Mouse (Mus musculus) lung, embryonic 14.5 days (tissue): ENCODE data around the gene Cldn1. TPM values are rescaled to one million over a fixed set of nuclear protein-coding genes. Genes with fewer than 3 reads are reported as not detected.

Experiments used
- ATAC-seq: fragments of 200-750 bp; cut with Nextera tagmentation; 2 replicates; pipeline ENCODE4 v1.8.0; 2017; ENCODE audit warnings: mild to moderate bottlenecking, moderate TSS enrichment, moderate library complexity; ENCODE audit not compliant: insufficient read depth
- DNase-seq: peaks from one replicate; pipeline ENCODE4 v3.0.0-alpha.2; 2015
- H3K27ac ChIP-seq: fragments of 300-500 bp; sonication (generic); 2 replicates; pipeline ENCODE4 v1.5.1; 2014; ENCODE audit warnings: low read depth, mild to moderate bottlenecking, moderate library complexity
- H3K27me3 ChIP-seq: fragments of 300-500 bp; sonication (generic); 2 replicates; pipeline ENCODE4 v1.6.1; 2014; ENCODE audit warnings: low read length, control low read depth; ENCODE audit not compliant: insufficient read depth
- H3K36me3 ChIP-seq: fragments of 300-500 bp; sonication (generic); 2 replicates; pipeline ENCODE4 v1.6.1; 2014; ENCODE audit warnings: control low read depth; ENCODE audit not compliant: insufficient read depth
- H3K4me1 ChIP-seq: fragments of 300-500 bp; sonication (generic); 2 replicates; pipeline ENCODE4 v1.6.1; 2014; ENCODE audit warnings: antibody characterized with exemption, control low read depth; ENCODE audit not compliant: insufficient read depth
- H3K4me2 ChIP-seq: fragments of 300-500 bp; sonication (generic); 2 replicates; pipeline ENCODE4 v1.6.1; 2014; ENCODE audit warnings: mild to moderate bottlenecking
- H3K4me3 ChIP-seq: fragments of 300-500 bp; sonication (generic); 2 replicates; pipeline ENCODE4 v1.5.1; 2014; ENCODE audit warnings: low read depth, low read length
- H3K9ac ChIP-seq: fragments of 300-500 bp; sonication (generic); 2 replicates; pipeline ENCODE4 v1.6.1; 2014
- H3K9me3 ChIP-seq: fragments of 300-500 bp; sonication (generic); 2 replicates; pipeline ENCODE4 v1.6.1; 2016; ENCODE audit warnings: low read depth, low read length, control low read depth
- CTCF ChIP-seq: IDR thresholded peaks from 2 replicates; pipeline ENCODE4 v1.5.1; 2016; ENCODE audit warnings: antibody characterized with exemption, low read depth
- WGBS: fragments of 180-500 bp; shearing (Covaris S2); extraction: QIAGEN DNeasy Blood & Tissue Kit; methylation state at CpG from one replicate; pipeline ENCODE4 v1.1.7; 2014; 5-methylcytosine and 5-hydroxymethylcytosine counted together
- polyA plus RNA-seq: library from polyadenylated mRNA; unstranded; fragments of >200 nt; fragmentation: Nextera tagmentation; extraction: Ambion mirVana; gene quantifications from 2 replicates; pipeline ENCODE4 v1.2.1, GENCODE M21; 2014

Gene Cldn1
- polyA plus RNA-seq, 1 experiment from 2014 or later = 10.6 TPM

DNA sequence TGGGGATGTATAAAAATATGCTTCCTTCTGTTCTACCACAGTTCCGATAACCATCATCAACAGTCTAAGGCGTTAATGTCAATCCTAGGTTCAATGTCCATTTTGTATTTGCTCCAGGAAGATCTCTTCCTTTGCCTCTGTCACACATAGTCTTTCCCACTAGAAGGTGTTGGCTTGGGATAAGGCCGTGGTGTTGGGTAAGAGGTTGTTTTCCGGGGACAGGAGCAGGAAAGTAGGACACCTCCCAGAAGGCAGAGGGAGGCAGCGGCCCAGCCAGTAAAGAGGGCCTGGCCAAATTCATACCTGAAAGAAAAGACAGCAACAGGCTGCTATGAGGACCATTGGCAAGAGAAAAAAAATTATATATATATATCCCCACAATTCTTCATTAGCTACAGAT, 12.7 kb downstream of the Cldn1 start:
- Histone ChIP-seq H3K4me2 (no peak overlapping the region), H3K36me3 (no peaks in the 10 kb centered on the region), H3K9me3 (0 out of 2 replicates have a peak, but pooled peaks cover 3% of the 10 kb centered on the region), H3K4me1 (0 out of 2 replicates have a peak, but pooled peaks cover 4% of the 10 kb centered on the region), H3K27ac (no peak overlapping the region), H3K27me3 (no peaks in the 10 kb centered on the region), H3K4me3 (no peak overlapping the region), H3K9ac (no peak overlapping the region)
- 58% methylated on average over 5 of the region's 5 CpGs for WGBS
- ATAC-seq (peak; percentile 12; the same call in 1 of the 2 replicates), DNase-seq (no peak)
- TF ChIP-seq CTCF = no peak

DNA sequence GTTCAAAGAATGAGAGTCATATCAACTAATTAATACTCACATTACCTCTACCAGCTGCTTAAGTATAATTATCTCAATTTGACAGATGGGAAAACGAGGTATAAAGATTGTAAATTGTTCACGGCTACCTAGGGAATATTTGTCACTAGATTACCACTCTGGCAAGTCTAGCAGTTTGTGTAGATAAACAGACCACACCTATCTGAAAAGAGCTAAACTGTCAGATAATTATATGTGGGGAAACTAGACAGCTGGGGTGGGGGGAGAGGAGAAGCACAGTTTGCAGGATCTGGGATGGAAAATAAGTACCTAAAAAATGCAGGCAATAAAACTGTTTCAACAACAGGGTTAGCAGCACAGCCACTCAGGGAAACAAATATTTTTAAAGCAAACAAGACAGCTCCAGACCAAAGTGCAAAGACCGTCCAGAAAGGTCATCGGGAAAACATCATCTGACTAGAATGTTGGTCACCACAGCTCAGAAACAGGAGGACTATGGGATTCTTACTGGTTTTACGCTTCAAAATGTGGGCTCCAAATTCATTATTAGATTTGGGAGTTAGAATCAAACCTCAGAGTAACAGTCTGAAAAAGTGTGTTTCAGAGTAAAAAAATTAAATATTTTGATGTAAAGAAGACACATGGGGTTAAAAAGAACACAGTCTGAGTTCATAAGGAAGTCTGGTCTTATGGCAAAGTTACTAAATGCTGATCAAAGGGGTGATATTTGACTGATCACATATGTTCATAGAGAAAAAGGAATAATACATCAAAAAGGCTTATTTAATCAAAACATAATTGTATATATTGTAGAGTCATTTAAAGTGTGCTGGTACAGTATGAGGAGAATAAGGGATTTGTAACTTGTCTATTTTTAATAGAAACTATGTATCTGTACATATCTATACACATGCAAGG, 13.5 kb downstream of the Cldn1 start:
- H3K4me3 ChIP-seq = no peak overlapping the region
- peak; percentile 69 for ATAC-seq
- 34% methylated on average over 5 of the region's 5 CpGs for WGBS
- H3K27me3 ChIP-seq = no peaks in the 10 kb centered on the region
- H3K9ac ChIP-seq = no peak overlapping the region
- no peaks in the 10 kb centered on the region for H3K36me3 ChIP-seq
- no peak overlapping the region for H3K4me2 ChIP-seq
- H3K27ac ChIP-seq = no peak overlapping the region
- peak; percentile 68 for DNase-seq
- H3K9me3 ChIP-seq = 0 out of 2 replicates have a peak, but pooled peaks cover 3% of the 10 kb centered on the region
- H3K4me1 ChIP-seq = 0 out of 2 replicates have a peak, but pooled peaks cover 4% of the 10 kb centered on the region
- no peak for TF ChIP-seq CTCF

DNA sequence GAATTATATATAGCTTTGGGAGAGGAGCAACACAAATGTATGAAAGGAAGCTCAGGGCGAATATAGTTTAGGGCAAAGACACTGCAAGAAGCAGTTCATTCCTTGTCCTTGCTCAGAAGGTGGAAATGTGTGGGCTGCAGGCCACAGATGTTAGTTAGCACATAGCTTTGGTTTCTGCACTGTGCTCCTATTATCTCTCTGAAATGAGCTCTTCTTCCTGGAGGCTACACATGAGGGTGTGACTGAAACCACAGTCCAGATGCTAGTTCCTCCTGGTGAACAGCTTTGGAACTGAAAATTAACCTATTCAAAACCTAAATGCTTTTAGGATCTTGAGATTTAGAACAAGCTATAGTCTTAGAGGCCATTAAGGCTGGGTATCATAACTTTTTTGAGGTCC, 16.1 kb downstream of the Cldn1 start:
- no peak for DNase-seq
- Histone ChIP-seq H3K27me3 (no peaks in the 10 kb centered on the region), H3K36me3 (no peaks in the 10 kb centered on the region), H3K9ac (no peak overlapping the region), H3K4me1 (0 out of 2 replicates have a peak, but pooled peaks cover 4% of the 10 kb centered on the region), H3K27ac (no peak overlapping the region), H3K4me2 (no peak overlapping the region), H3K9me3 (0 out of 2 replicates have a peak, but pooled peaks cover 3% of the 10 kb centered on the region), H3K4me3 (no peak overlapping the region)
- WGBS = 63% methylated on average over 1 of the region's 1 CpGs
- ATAC-seq = no peak
- no peak for TF ChIP-seq CTCF

DNA sequence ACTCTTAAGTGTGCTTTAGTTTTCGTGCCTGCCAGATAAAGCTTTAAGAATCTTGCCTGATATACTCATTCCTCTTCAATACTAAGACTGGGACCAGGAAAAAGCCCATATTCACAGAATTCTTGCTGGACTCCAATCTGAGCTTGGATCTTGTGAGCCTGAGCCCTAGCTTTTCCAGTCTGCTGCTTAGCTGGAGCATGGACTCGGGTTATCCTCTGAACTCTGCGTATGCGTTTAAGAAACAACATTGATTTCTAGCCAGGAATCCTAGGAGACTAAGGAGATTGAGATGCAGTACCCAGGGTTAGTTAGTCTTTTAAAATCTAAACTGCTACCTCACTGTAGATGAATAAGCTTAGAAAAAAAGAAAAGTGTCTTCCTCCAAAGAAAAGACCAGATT, 20.9 kb downstream of the Cldn1 start:
- no peak for ATAC-seq
- Histone ChIP-seq H3K4me1 (no peaks in the 10 kb centered on the region), H3K4me2 (no peak overlapping the region), H3K4me3 (no peak overlapping the region), H3K9ac (no peak overlapping the region), H3K27ac (no peak overlapping the region), H3K9me3 (no peaks in the 10 kb centered on the region), H3K36me3 (no peaks in the 10 kb centered on the region), H3K27me3 (no peaks in the 10 kb centered on the region)
- no peak for TF ChIP-seq CTCF
- 77% methylated on average over 4 of the region's 4 CpGs for WGBS
- DNase-seq = no peak

DNA sequence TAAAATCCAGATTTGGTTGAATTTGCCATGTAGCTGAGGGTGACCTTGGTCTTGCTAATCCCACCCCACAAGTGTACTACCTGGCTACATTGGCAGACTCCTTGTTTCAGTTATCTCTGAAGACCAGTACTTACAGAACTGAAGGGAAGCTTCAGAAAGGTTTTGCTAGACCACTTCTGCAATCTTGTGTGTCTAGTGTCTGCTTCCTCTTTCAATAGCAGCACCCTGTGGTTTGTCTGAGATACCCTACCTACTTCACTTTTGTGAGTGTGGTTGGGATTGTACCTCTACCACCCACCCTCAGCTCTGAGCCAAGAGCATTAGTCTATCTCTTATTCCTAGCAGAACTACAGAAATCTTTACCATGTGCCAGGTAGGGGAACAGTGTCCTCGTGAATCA, 22.8 kb downstream of the Cldn1 start:
- no peak overlapping the region for H3K4me3 ChIP-seq
- H3K9ac ChIP-seq = no peak overlapping the region
- no peak for DNase-seq
- WGBS = 73% methylated on average over 1 of the region's 1 CpGs
- no peak overlapping the region for H3K27ac ChIP-seq
- H3K27me3 ChIP-seq = no peaks in the 10 kb centered on the region
- H3K36me3 ChIP-seq = no peaks in the 10 kb centered on the region
- H3K4me1 ChIP-seq = no peaks in the 10 kb centered on the region
- H3K9me3 ChIP-seq = no peaks in the 10 kb centered on the region
- no peak overlapping the region for H3K4me2 ChIP-seq
- no peak for TF ChIP-seq CTCF
- no peak for ATAC-seq

DNA sequence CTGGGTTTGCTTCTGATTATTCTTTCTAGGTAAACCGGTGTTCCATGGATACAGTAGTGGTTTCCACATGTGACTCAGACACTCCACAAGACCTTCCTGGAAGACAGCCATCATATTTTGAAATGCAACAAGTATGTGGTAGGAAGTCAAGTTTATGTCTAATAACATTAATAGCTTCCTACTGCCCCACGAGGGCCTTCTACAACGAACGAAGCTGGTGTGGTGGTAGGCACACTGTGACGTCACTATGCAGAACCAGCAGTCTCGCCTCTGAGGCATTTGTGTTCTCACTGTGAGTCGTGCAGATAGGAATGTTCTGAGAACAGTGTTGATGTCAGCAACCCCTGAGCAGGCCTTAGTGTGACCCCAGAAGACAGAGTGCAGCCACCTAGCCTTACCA, 55.4 kb downstream of the Cldn1 start:
- H3K4me1 ChIP-seq = no peaks in the 10 kb centered on the region
- ATAC-seq (no peak), DNase-seq (peak; percentile 38)
- 53% methylated on average over 7 of the region's 7 CpGs for WGBS
- H3K4me2 ChIP-seq = no peak overlapping the region
- no peaks in the 10 kb centered on the region for H3K27me3 ChIP-seq
- H3K36me3 ChIP-seq = no peaks in the 10 kb centered on the region
- no peaks in the 10 kb centered on the region for H3K9me3 ChIP-seq
- no peak overlapping the region for H3K27ac ChIP-seq
- H3K9ac ChIP-seq = no peak overlapping the region
- TF ChIP-seq CTCF = no peak
- H3K4me3 ChIP-seq = no peak overlapping the region

DNA sequence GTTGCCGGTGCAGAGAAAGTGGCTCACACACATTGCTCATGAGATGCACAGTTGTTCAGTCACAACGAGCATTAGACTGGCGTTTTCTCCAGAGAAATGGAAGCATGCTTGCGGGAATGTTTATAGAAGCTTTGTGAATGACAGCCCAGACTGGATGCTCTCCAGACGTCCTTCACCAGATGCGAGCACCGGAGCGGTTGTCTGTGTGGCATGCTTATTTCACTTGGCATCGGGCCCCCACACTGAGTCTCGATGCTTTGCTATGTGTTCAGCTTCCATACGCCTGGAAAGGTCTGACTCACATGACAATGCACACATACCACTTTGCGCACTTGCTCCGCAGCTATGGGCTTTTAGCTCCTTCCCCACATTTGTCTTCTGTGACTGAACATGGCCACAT, 56.8 kb downstream of the Cldn1 start:
- TF ChIP-seq CTCF = no peak
- Histone ChIP-seq H3K9me3 (no peaks in the 10 kb centered on the region), H3K4me2 (peak overlapping the region; percentile 8; the same call in 1 of the 2 replicates), H3K9ac (no peak overlapping the region), H3K4me3 (no peak overlapping the region), H3K36me3 (no peaks in the 10 kb centered on the region), H3K27ac (no peak overlapping the region), H3K27me3 (no peaks in the 10 kb centered on the region), H3K4me1 (no peaks in the 10 kb centered on the region)
- WGBS = 46% methylated on average over 13 of the region's 13 CpGs
- peak; percentile 54 for DNase-seq
- ATAC-seq = no peak; the same call in 1 of the 2 replicates
